Mouse (Mus musculus): ENCODE results near the gene Bhmt.

- no peak for TF ChIP-seq CTCF (IDR thresholded peaks at IDR 0.05; ENCODE audit: control insufficient read depth, insufficient read depth, insufficient replicate concordance, low read depth, low read length)
- TF ChIP-seq POLR2A (IDR thresholded peaks at IDR 0.05; ENCODE audit: control insufficient read depth, low read depth, low read length) = no peak
Observed at GRCm38 (mm10) chr13:93632927-93633326, 4.8 kb downstream of the Bhmt start.
